Mouse (Mus musculus): ENCODE results near the gene Agl.

GRCm38 (mm10) chr3:116834241-116834640, 26.3 kb upstream of the Agl start:
- TF ChIP-seq GATA1 (IDR thresholded peaks at IDR 0.05; ENCODE audit: borderline replicate concordance, low read length) (no peak), FLI1 (IDR thresholded peaks at IDR 0.05; ENCODE audit: low read length) (no peak)

Data from megakaryocyte, embryonic 14.5 days (primary cell).